Mouse (Mus musculus) telencephalon, adult 2 months (tissue): ENCODE measurements around the gene Snapc3.
"Not testable (repeated sequence)": the region's sequence is repeated elsewhere in the genome, so short reads cannot be mapped to it uniquely, and the experiment has no call there.

Experiments used
- DNase-seq: peaks from one replicate; pipeline ENCODE4 v3.0.0-alpha.2; 2011; ENCODE audit warnings: low read depth, low spot score

Snapc3 gene

DNA sequence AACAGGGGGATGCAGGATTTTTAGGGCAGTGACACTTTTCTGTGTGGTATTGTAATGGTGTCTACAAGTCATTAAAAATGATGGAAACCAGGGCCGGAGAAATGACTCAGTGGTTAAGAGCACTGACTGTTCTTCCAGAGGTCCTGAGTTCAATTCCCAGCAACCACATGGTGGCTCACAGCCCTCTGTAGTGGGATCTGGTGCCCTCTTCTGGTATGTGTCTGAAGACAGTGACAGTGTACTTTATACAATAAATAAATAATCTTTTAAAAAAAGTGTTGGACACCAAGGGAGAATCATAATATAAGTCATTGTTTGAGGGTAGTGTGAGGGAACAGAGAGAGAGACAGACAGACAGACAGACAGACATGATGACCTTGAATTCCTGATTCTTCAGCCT is 75.6 kb downstream of the Snapc3 start:
- DNase-seq = no peak

- not testable (repeated sequence) for DNase-seq
These were observed 79.5 kb downstream of the Snapc3 start for GRCm38 (mm10) chr4:83497013-83497412.

DNA sequence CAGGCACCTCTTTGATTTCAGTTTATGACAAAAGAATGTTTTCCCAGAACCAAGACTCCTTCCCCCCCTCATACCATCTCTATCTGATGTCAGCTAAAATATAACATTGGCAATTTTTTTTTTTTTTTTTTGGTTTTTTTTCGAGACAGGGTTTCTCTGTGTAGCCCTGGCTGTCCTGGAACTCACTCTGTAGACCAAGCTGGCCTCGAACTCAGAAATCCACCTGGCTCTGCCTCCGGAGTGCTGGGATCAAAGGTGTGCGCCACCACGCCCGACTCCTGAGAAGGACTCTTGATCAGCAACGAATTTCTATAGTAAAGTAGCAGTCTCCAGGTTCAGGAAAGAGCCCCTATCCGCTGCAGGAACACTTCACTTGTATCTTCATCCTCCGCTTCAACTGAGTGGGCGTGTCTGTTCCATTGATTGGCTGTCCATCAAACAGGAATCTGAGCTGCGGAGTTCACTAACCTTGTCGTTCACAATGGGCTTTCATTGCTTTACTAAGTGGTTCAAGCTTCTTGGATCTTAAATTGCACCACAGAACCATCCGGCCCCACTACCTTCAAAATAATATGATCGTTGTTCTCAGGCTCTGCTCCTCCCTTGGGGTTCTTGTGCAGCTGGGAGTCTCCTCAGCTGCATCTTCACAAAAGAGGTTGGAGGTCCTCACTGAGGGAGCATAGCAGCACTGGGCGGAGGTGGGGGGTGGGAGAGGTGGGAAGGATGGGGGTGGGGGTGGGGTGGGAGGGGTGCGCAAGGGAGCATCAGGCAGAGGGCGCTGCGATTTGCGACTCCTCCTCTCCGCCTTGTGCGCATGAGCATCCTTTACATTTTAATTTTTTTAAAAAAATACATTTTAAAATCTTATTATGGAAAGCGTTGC is 82.9 kb downstream of the Snapc3 start:
- DNase-seq = no peak

DNA sequence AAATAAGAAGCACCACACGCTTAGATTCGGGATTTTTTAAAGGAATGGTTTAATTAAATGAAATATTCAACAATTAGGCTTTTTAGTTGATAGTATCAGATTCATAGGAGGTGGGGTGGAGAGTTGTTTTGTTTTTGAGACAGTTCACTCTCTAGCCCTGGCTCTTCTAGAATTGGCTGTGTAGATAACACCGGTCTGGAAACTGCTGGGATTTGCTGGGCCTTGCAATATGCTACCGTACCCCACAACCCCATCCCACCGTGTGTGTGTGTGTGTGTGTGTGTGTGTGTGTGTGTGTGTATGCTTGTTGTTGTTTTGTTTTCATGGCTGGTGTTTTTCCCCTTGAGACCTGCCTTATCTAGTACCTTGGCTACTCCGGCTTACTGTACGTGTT is 83.5 kb downstream of the Snapc3 start:
- no peak for DNase-seq

DNA sequence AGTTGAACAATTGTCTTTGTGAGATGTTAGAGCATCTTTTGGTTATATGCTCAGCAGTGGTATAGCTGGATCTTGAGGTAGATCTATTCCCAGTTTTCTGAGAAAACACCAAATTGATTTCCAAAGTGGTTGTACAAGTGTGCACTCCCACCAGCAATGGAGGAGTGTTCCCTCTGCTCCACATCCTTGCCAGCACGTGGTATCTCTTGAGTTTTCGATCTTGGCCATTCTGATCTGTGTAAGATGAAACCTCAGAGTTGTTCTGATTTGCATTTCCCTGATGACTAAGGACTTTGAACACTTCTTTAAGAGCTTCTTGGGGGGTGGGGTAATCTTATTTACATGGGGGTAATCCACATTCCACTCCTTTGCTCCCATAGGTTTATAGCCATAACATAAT is 92.1 kb downstream of the Snapc3 start:
- no peak for DNase-seq

DNA sequence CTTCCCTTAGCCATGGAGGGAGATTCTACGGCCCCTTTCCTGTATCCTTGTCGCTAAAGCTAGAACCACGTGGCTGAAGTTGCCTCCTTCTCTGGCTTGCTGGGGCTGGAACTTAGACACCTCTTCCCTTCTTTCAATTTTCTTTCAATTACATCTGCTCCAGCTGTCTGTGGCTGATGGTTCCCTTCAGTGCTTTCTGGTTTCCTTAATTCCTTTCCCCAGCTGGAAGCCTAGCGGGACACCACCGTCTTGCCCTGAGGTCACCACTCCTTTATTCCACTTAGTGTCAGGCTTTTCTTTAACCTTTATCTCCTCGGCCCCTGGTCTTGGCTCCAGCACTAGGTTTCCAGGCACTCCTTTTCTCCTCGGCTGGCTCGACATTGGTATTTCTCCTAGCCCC is 93.6 kb downstream of the Snapc3 start:
- DNase-seq = no peak

DNA sequence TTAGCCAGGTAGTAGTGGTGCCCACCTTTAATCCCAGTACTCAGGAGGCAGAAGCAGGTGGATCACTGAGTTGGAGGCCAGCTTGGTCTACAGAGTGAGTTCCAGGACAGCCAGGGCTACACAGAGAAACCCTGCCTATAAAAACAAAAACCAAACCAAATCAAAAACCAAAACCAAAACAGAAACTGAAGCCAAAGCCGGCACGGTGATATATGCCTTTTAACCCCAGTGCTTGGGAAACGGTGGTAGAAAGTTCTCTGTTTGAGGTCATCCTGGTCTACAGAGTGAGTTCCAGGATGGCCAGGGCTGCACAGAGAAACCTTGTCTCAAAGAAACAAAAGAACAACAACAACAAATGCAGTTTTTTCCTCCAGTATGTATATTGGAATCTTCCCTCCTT is 94.7 kb downstream of the Snapc3 start:
- DNase-seq = no peak

DNA sequence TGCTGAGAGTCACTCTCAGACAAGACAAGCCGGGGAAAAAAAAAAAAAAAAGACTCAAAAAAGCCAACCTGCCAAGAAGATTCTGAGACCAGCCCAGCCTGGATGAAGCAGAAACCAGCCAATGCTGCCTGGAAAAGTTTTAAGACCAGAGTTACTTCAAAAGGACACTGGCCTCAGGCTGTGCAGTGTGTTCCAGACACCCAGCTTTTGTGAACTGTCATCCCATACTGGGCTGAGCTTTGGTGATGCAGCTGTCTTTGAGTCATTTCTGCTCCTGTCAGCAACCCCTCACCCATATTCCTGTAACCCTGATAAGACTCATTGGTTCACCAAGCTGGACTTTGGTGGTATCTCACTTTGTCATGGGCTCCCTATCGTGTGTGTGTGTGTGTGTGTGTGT is 95.1 kb downstream of the Snapc3 start:
- DNase-seq = no peak

- no peak for DNase-seq
These were observed 96.7 kb downstream of the Snapc3 start for GRCm38 (mm10) chr4:83514183-83514582.

- no peak for DNase-seq
These were observed 97.6 kb downstream of the Snapc3 start for GRCm38 (mm10) chr4:83514976-83515669.

DNA sequence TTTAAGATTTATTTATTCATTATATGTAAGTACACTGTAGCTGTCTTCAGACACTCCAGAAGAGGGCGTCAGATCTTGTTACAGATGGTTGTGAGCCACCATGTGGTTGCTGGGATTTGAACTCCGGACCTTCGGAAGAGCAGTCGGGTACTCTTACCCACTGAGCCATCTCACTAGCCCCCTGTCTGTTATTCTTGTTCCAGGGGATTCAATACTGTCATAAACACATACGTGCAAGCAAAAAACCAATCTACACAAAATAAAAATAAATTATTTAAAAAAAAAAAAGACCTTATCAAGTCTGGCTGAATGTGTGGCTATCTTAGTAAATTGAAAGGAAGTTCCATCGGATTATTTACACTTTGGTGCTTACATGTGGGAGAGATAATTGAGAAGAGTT is 98.6 kb downstream of the Snapc3 start:
- not testable (repeated sequence) for DNase-seq
